Mouse (Mus musculus) intestine, embryonic 14.5 days (tissue): ENCODE results near the gene Olfr56. TPM values are rescaled to one million over a fixed set of nuclear protein-coding genes. Genes with fewer than 3 reads are reported as not detected.

ENCODE experiments used
- ATAC-seq: fragments of 200-750 bp; cut with Nextera tagmentation; replicated peaks from 2 replicates; pipeline ENCODE4 v1.8.0; 2017; ENCODE audit warnings: low read depth, moderate number of reproducible peaks, moderate TSS enrichment, moderate library complexity; ENCODE audit not compliant: low FRiP score, low TSS enrichment
- DNase-seq: peaks from one replicate; pipeline ENCODE4 v3.0.0-alpha.2; 2018; ENCODE audit warnings: low spot score
- H3K27ac ChIP-seq: fragments of 300-500 bp; sonication (generic); 2 replicates; pipeline ENCODE4 v1.5.1; 2014; ENCODE audit warnings: low read depth, mild to moderate bottlenecking, control low read depth
- H3K27me3 ChIP-seq: fragments of 300-500 bp; sonication (generic); replicated peaks from 2 replicates; pipeline ENCODE4 v1.6.1; 2014; ENCODE audit warnings: low read length, control low read depth; ENCODE audit not compliant: control insufficient read depth, insufficient read depth
- H3K36me3 ChIP-seq: fragments of 300-500 bp; sonication (generic); 2 replicates; pipeline ENCODE4 v1.6.1; 2014; ENCODE audit warnings: low read length, control low read depth; ENCODE audit not compliant: control insufficient read depth, insufficient read depth
- H3K4me1 ChIP-seq: fragments of 300-500 bp; sonication (generic); replicated peaks from 2 replicates; pipeline ENCODE4 v1.6.1; 2014; ENCODE audit warnings: low read length, control low read depth, mixed read lengths; ENCODE audit not compliant: control insufficient read depth, insufficient read depth
- H3K4me2 ChIP-seq: fragments of 300-500 bp; sonication (generic); 2 replicates; pipeline ENCODE4 v1.6.1; 2014; ENCODE audit warnings: low read length
- H3K4me3 ChIP-seq: fragments of 300-500 bp; sonication (generic); 2 replicates; pipeline ENCODE4 v1.5.1; 2014; ENCODE audit warnings: low read depth, low read length, control low read depth, mixed read lengths
- H3K9ac ChIP-seq: fragments of 300-500 bp; sonication (generic); 2 replicates; pipeline ENCODE4 v1.6.1; 2014; ENCODE audit warnings: mild to moderate bottlenecking, low read length
- H3K9me3 ChIP-seq: fragments of 300-500 bp; sonication (generic); 2 replicates; pipeline ENCODE4 v1.6.1; 2016; ENCODE audit warnings: low read length, control low read depth; ENCODE audit not compliant: control insufficient read depth
- WGBS: fragments of 180-500 bp; shearing (Covaris S2); extraction: QIAGEN DNeasy Blood & Tissue Kit; methylation state at CpG from one replicate; pipeline ENCODE4 v1.1.7; 2014; 5-methylcytosine and 5-hydroxymethylcytosine counted together
- polyA plus RNA-seq: library from polyadenylated mRNA; unstranded; fragments of >200 nt; fragmentation: Nextera tagmentation; extraction: Ambion mirVana; gene quantifications from 2 replicates; pipeline ENCODE4 v1.2.1, GENCODE M21; 2014

The Olfr56 gene
- polyA plus RNA-seq, 1 experiment from 2014 or later: not detected

DNA sequence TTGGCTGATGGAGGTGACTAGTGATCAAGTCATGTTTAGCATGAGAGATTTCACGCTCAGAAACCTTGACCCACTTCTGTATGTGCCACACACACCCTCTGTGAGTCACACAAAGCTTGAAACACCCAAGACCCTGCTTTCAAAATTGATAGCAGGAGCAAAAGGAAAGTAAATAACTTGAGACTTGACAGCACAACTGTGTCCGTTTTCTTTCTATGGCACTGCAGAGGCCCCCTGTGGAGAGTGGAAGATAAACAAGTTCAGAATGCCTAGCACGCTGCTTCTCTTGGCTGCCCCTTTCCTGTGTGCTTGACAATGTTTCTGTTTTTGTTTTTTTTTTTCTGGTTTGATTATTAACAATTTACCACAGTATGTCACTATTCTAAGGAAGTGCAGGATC is 106.2 kb downstream of the Olfr56 start:
- no peak overlapping the region for H3K4me3 ChIP-seq
- no peaks in the 10 kb centered on the region for H3K9me3 ChIP-seq
- 40% methylated on average over 3 of the region's 3 CpGs for WGBS
- ATAC-seq (no peak), DNase-seq (no peak)
- no peak overlapping the region for H3K27ac ChIP-seq
- peaks cover 14% of the 10 kb centered on the region; the same call in 1 of the 2 replicates for H3K4me1 ChIP-seq
- H3K9ac ChIP-seq: no peak overlapping the region
- no peaks in the 10 kb centered on the region for H3K27me3 ChIP-seq
- no peak overlapping the region for H3K4me2 ChIP-seq
- no peaks in the 10 kb centered on the region for H3K36me3 ChIP-seq

GRCm38 (mm10) chr11:49086858-49087361 is 108.2 kb downstream of the Olfr56 start:
- H3K9me3 ChIP-seq: no peaks in the 10 kb centered on the region
- no peaks in the 10 kb centered on the region for H3K36me3 ChIP-seq
- DNase-seq (peak; percentile 48), ATAC-seq (no peak)
- no peaks in the 10 kb centered on the region for H3K27me3 ChIP-seq
- no peak overlapping the region for H3K27ac ChIP-seq
- 78% methylated on average over 6 of the region's 6 CpGs for WGBS
- no peak overlapping the region; the same call in 1 of the 2 replicates for H3K4me2 ChIP-seq
- H3K9ac ChIP-seq: no peak overlapping the region
- H3K4me1 ChIP-seq: peaks cover 14% of the 10 kb centered on the region; the same call in 1 of the 2 replicates
- no peak overlapping the region for H3K4me3 ChIP-seq

GRCm38 (mm10) chr11:49087830-49088616 is 109.3 kb downstream of the Olfr56 start:
- no peak overlapping the region for H3K27ac ChIP-seq
- H3K9ac ChIP-seq: no peak overlapping the region
- no peak overlapping the region for H3K4me3 ChIP-seq

GRCm38 (mm10) chr11:49088990-49089652 is 110.4 kb downstream of the Olfr56 start:
- Histone ChIP-seq H3K9ac (no peak overlapping the region), H3K27ac (no peak overlapping the region), H3K4me1 (peaks cover 14% of the 10 kb centered on the region; the same call in 1 of the 2 replicates), H3K36me3 (no peaks in the 10 kb centered on the region), H3K27me3 (no peaks in the 10 kb centered on the region), H3K9me3 (no peaks in the 10 kb centered on the region), H3K4me2 (no peak overlapping the region), H3K4me3 (no peak overlapping the region)
- ATAC-seq (peak; percentile 41; the same call in 1 of the 2 replicates), DNase-seq (peak; percentile 47)
- 84% methylated on average over 5 of the region's 5 CpGs for WGBS

More at GRCm38 (mm10) chr11:49087830-49088616, 109.3 kb downstream of the Olfr56 start:
- ATAC-seq: peak; percentile 70
- Histone ChIP-seq H3K9me3 (no peaks in the 10 kb centered on the region), H3K4me1 (peaks cover 14% of the 10 kb centered on the region; the same call in 1 of the 2 replicates), H3K27me3 (no peaks in the 10 kb centered on the region), H3K4me2 (peak overlapping the region; percentile 39), H3K36me3 (no peaks in the 10 kb centered on the region)
- WGBS: 38% methylated on average over 22 of the region's 22 CpGs
- peak; percentile 57 for DNase-seq

DNA sequence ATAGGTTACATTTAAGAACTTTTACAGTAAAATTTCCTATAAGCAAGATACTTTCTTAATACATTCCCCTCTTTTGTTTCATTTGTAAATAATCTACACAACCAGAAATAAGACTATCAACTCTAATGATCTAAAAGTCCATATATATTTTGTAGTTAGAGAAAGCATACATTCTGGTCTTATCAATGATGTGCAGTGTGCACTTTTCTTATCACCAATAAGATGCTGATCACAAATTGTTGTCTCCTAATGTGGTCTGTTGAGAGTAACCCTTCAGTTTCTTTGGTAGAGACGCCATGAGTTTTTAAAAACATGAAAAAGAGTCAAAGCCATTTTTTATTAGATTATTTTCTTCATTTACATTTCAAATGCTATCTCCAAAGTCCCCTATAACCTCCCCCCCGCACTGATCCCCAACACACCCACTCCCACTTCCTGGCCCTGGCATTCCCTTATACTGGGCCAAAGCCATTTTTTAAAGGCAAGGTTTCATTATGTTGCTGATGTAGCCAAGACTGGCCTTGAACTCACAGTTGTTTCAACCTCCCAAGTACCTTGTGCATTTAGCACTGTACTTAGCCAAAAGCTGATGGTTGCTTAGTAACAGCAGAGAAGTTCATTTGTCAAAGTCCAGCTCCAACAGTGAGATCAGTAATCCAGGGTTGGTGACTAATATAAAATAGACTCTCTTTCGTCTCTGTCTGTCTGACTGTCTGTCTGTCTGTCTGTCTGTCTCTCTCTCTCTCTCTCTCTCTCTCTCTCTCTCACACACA is 111.2 kb downstream of the Olfr56 start:
- H3K4me3 ChIP-seq: no peak overlapping the region
- no peak for DNase-seq
- H3K27me3 ChIP-seq: no peaks in the 10 kb centered on the region
- no peak overlapping the region for H3K4me2 ChIP-seq
- no peak for ATAC-seq
- 68% methylated on average over 3 of the region's 3 CpGs for WGBS
- no peak overlapping the region for H3K27ac ChIP-seq
- H3K9me3 ChIP-seq: no peaks in the 10 kb centered on the region
- H3K9ac ChIP-seq: no peak overlapping the region
- H3K36me3 ChIP-seq: no peaks in the 10 kb centered on the region
- H3K4me1 ChIP-seq: peaks cover 11% of the 10 kb centered on the region; the same call in 1 of the 2 replicates

DNA sequence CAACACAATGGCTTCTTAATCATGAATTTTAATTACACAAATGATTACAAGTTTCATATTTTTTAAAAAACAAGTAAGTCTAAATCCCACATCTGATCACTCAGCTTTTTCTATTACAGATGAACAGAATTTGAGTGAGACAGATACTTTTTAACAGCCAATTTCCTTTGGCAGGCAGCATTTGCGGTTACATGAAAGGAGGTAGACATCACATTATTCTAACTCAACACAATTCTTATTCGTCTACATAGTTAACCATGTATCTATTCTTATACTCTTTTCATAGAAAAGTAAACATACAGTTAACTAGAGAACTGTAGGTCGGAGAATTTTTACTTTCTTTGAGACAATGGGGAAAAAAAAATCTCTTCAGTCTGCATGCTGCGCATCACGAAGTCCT is 111.9 kb downstream of the Olfr56 start:
- Histone ChIP-seq H3K27ac (no peak overlapping the region), H3K9me3 (no peaks in the 10 kb centered on the region), H3K4me1 (peaks cover 11% of the 10 kb centered on the region; the same call in 1 of the 2 replicates), H3K36me3 (no peaks in the 10 kb centered on the region), H3K4me3 (no peak overlapping the region), H3K9ac (no peak overlapping the region), H3K4me2 (no peak overlapping the region), H3K27me3 (no peaks in the 10 kb centered on the region)
- no peak for DNase-seq
- 87% methylated on average over 5 of the region's 5 CpGs for WGBS
- no peak for ATAC-seq

- ATAC-seq (no peak), DNase-seq (peak; percentile 49)
- 78% methylated on average over 4 of the region's 4 CpGs for WGBS
- Histone ChIP-seq H3K4me3 (no peak overlapping the region), H3K4me2 (no peak overlapping the region), H3K9ac (no peak overlapping the region), H3K36me3 (no peaks in the 10 kb centered on the region), H3K9me3 (no peaks in the 10 kb centered on the region), H3K4me1 (peaks cover 11% of the 10 kb centered on the region; the same call in 1 of the 2 replicates), H3K27me3 (no peaks in the 10 kb centered on the region), H3K27ac (no peak overlapping the region)
These were observed 112.5 kb downstream of the Olfr56 start for GRCm38 (mm10) chr11:49091171-49091570.

DNA sequence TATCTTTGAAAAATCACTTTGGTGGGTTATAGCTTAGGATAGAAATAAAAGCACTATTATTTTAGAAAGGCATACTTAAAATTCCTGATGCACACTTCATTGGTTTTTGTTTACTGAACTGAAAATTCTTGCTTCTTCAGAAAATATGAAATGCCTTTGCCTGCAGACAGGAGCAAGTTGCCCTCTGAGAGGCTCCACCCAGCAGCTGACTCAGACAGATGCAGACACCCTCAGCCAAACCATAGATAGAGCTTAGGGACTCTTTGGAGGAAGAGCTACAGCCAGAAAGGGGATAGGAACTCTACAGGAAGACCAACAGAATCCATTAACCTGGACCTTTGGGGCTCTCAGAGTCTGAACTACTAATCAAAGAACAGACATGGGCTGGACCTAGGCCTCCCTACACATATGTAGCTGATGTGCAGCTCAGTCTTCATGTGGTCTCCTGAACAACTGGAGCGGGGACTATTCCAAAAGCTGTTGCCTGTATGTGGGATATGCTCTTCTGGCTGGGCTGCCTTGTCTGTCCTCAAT is 113.4 kb downstream of the Olfr56 start:
- 91% methylated on average over 1 of the region's 1 CpGs for WGBS
- Histone ChIP-seq H3K9ac (no peak overlapping the region), H3K27ac (no peak overlapping the region), H3K4me2 (no peak overlapping the region), H3K4me1 (peaks cover 11% of the 10 kb centered on the region; the same call in 1 of the 2 replicates), H3K4me3 (no peak overlapping the region), H3K9me3 (no peaks in the 10 kb centered on the region), H3K27me3 (no peaks in the 10 kb centered on the region), H3K36me3 (no peaks in the 10 kb centered on the region)
- no peak for ATAC-seq
- DNase-seq: peak; percentile 42
